Mouse (Mus musculus): ENCODE data around the gene G0s2. TPM values are rescaled to one million over a fixed set of nuclear protein-coding genes. Genes with fewer than 3 reads are reported as not detected.
"Not testable (repeated sequence)": the region's sequence is repeated elsewhere in the genome, so short reads cannot be mapped to it uniquely, and the experiment has no call there.

Gene G0s2
- total and polyA plus RNA-seq, 2 experiments from 2014 or later, result 93.3 to 122 TPM

- Histone ChIP-seq H3K27me3 (ENCODE audit: control insufficient read depth, insufficient read depth, low read length) (no peaks in the 10 kb centered on the region), H3K4me1 (ENCODE audit: control insufficient read depth, insufficient read depth) (no peaks in the 10 kb centered on the region), H3K4me3 (ENCODE audit: low read depth, low read length) (no peak overlapping the region), H3K27ac (ENCODE audit: low read depth) (no peak overlapping the region), H3K4me2 (ENCODE audit: low read depth, low read length) (no peak overlapping the region), H3K9ac (replicated peaks; ENCODE audit: low read depth, low read length) (no peak overlapping the region), H3K36me3 (replicated peaks; ENCODE audit: control insufficient read depth, insufficient read depth, low read length) (no peaks in the 10 kb centered on the region), H3K9me3 (replicated peaks; ENCODE audit: control insufficient read depth, low read length) (no peaks in the 10 kb centered on the region)
- 85% methylated on average over 3 of the region's 3 CpGs for WGBS
- DNase-seq (ENCODE audit: low spot score) (no peak), ATAC-seq (ENCODE audit: insufficient read depth, low read depth) (no peak)
- TF ChIP-seq CTCF (IDR thresholded peaks at IDR 0.05; ENCODE audit: low read depth) (no peak), EP300 (IDR thresholded peaks at IDR 0.05; ENCODE audit: low read depth) (no peak)
Observed at GRCm38 (mm10) chr1:193289076-193289475, 16.1 kb upstream of the G0s2 start.

- TF ChIP-seq CTCF (IDR thresholded peaks at IDR 0.05; ENCODE audit: low read depth), result no peak
- no peak for TF ChIP-seq EP300 (IDR thresholded peaks at IDR 0.05; ENCODE audit: low read depth)
- 76% methylated on average over 2 of the region's 2 CpGs for WGBS
- no peak for ATAC-seq (ENCODE audit: insufficient read depth, low read depth)
- Histone ChIP-seq H3K27me3 (ENCODE audit: control insufficient read depth, insufficient read depth, low read length) (no peaks in the 10 kb centered on the region), H3K4me3 (ENCODE audit: low read depth, low read length) (no peak overlapping the region), H3K9ac (replicated peaks; ENCODE audit: low read depth, low read length) (no peak overlapping the region), H3K27ac (ENCODE audit: low read depth) (no peak overlapping the region), H3K4me2 (ENCODE audit: low read depth, low read length) (no peak overlapping the region), H3K9me3 (replicated peaks; ENCODE audit: control insufficient read depth, low read length) (no peaks in the 10 kb centered on the region), H3K36me3 (replicated peaks; ENCODE audit: control insufficient read depth, insufficient read depth, low read length) (no peaks in the 10 kb centered on the region), H3K4me1 (ENCODE audit: control insufficient read depth, insufficient read depth) (no peaks in the 10 kb centered on the region)
- no peak for DNase-seq (ENCODE audit: low spot score)
Observed at GRCm38 (mm10) chr1:193287578-193287977, 14.6 kb upstream of the G0s2 start.

- not testable (repeated sequence) for H3K4me1 ChIP-seq (ENCODE audit: control insufficient read depth, insufficient read depth); H3K9me3 ChIP-seq (replicated peaks; ENCODE audit: control insufficient read depth, low read length); H3K4me3 ChIP-seq (ENCODE audit: low read depth, low read length); H3K4me2 ChIP-seq (ENCODE audit: low read depth, low read length); H3K9ac ChIP-seq (replicated peaks; ENCODE audit: low read depth, low read length); H3K27ac ChIP-seq (ENCODE audit: low read depth); ATAC-seq (ENCODE audit: insufficient read depth, low read depth); DNase-seq (ENCODE audit: low spot score); H3K27me3 ChIP-seq (ENCODE audit: control insufficient read depth, insufficient read depth, low read length); H3K36me3 ChIP-seq (replicated peaks; ENCODE audit: control insufficient read depth, insufficient read depth, low read length)
- 67% methylated on average over 3 of the region's 3 CpGs for WGBS
Observed at GRCm38 (mm10) chr1:193285766-193286325, 12.8 kb upstream of the G0s2 start.

- Histone ChIP-seq H3K9ac (replicated peaks; ENCODE audit: low read depth, low read length) (no peak overlapping the region), H3K9me3 (replicated peaks; ENCODE audit: control insufficient read depth, low read length) (no peaks in the 10 kb centered on the region), H3K36me3 (replicated peaks; ENCODE audit: control insufficient read depth, insufficient read depth, low read length) (no peaks in the 10 kb centered on the region), H3K4me3 (ENCODE audit: low read depth, low read length) (no peak overlapping the region), H3K27ac (ENCODE audit: low read depth) (no peak overlapping the region), H3K4me2 (ENCODE audit: low read depth, low read length) (no peak overlapping the region), H3K27me3 (ENCODE audit: control insufficient read depth, insufficient read depth, low read length) (no peaks in the 10 kb centered on the region), H3K4me1 (ENCODE audit: control insufficient read depth, insufficient read depth) (no peaks in the 10 kb centered on the region)
- WGBS, result 80% methylated on average over 7 of the region's 7 CpGs
- ATAC-seq (ENCODE audit: insufficient read depth, low read depth), result no peak
- TF ChIP-seq EP300 (IDR thresholded peaks at IDR 0.05; ENCODE audit: low read depth) (no peak), CTCF (IDR thresholded peaks at IDR 0.05; ENCODE audit: low read depth) (no peak)
- no peak for DNase-seq (ENCODE audit: low spot score)
Observed at GRCm38 (mm10) chr1:193284228-193284779, 11.3 kb upstream of the G0s2 start.

GRCm38 (mm10) chr1:193281344-193281743 is 8.3 kb upstream of the G0s2 start:
- Histone ChIP-seq H3K4me1 (ENCODE audit: control insufficient read depth, insufficient read depth) (peaks cover 7% of the 10 kb centered on the region), H3K4me2 (ENCODE audit: low read depth, low read length) (no peak overlapping the region), H3K27ac (ENCODE audit: low read depth) (no peak overlapping the region), H3K36me3 (replicated peaks; ENCODE audit: control insufficient read depth, insufficient read depth, low read length) (no peaks in the 10 kb centered on the region), H3K9me3 (replicated peaks; ENCODE audit: control insufficient read depth, low read length) (no peaks in the 10 kb centered on the region), H3K4me3 (ENCODE audit: low read depth, low read length) (no peak overlapping the region), H3K9ac (replicated peaks; ENCODE audit: low read depth, low read length) (no peak overlapping the region), H3K27me3 (ENCODE audit: control insufficient read depth, insufficient read depth, low read length) (no peaks in the 10 kb centered on the region)
- no peak for TF ChIP-seq CTCF (IDR thresholded peaks at IDR 0.05; ENCODE audit: low read depth)
- TF ChIP-seq EP300 (IDR thresholded peaks at IDR 0.05; ENCODE audit: low read depth), result no peak
- DNase-seq (ENCODE audit: low spot score) (no peak), ATAC-seq (ENCODE audit: insufficient read depth, low read depth) (no peak)
- 98% methylated on average over 2 of the region's 2 CpGs for WGBS

- H3K4me1 ChIP-seq (ENCODE audit: control insufficient read depth, insufficient read depth), result peaks cover 7% of the 10 kb centered on the region
- 76% methylated on average over 4 of the region's 4 CpGs for WGBS
- ATAC-seq (ENCODE audit: insufficient read depth, low read depth), result no peak
- no peaks in the 10 kb centered on the region for H3K9me3 ChIP-seq (replicated peaks; ENCODE audit: control insufficient read depth, low read length)
- no peaks in the 10 kb centered on the region for H3K36me3 ChIP-seq (replicated peaks; ENCODE audit: control insufficient read depth, insufficient read depth, low read length)
- H3K27ac ChIP-seq (ENCODE audit: low read depth), result no peak overlapping the region
- H3K4me2 ChIP-seq (ENCODE audit: low read depth, low read length), result no peak overlapping the region
- no peak overlapping the region for H3K4me3 ChIP-seq (ENCODE audit: low read depth, low read length)
- TF ChIP-seq EP300 (IDR thresholded peaks at IDR 0.05; ENCODE audit: low read depth), result no peak
- H3K9ac ChIP-seq (replicated peaks; ENCODE audit: low read depth, low read length), result no peak overlapping the region
- no peaks in the 10 kb centered on the region for H3K27me3 ChIP-seq (ENCODE audit: control insufficient read depth, insufficient read depth, low read length)
- no peak for DNase-seq (ENCODE audit: low spot score)
Observed at GRCm38 (mm10) chr1:193279492-193279891, 6.5 kb upstream of the G0s2 start.

Data from heart, postnatal 0 days (tissue).